Mouse (Mus musculus) lung, postnatal 36 days (tissue): Measurements from ENCODE around the gene Lcn10.
"Not testable (repeated sequence)": the region's sequence is repeated elsewhere in the genome, so short reads cannot be mapped to it uniquely, and the experiment has no call there.

Experiments
- DNase-seq: peaks from one replicate; pipeline ENCODE4 v3.0.0; 2022; ENCODE audit warnings: mixed read lengths

Gene Lcn10

GRCm38 (mm10) chr2:25708121-25708520 lies 25.6 kb downstream of the Lcn10 start:
- peak; percentile 46 for DNase-seq

GRCm38 (mm10) chr2:25709056-25709455 lies 26.5 kb downstream of the Lcn10 start:
- not testable (repeated sequence) for DNase-seq

GRCm38 (mm10) chr2:25709791-25710190 lies 27.3 kb downstream of the Lcn10 start:
- DNase-seq: not testable (repeated sequence)

- DNase-seq: not testable (repeated sequence)
These were observed 29.1 kb downstream of the Lcn10 start for GRCm38 (mm10) chr2:25711641-25712040.

- no peak for DNase-seq
These were observed 34.7 kb downstream of the Lcn10 start for GRCm38 (mm10) chr2:25717222-25717621.

GRCm38 (mm10) chr2:25733199-25733930 lies 50.8 kb downstream of the Lcn10 start:
- DNase-seq: no peak
